Mouse (Mus musculus): ENCODE measurements around the gene Cdc34b. TPM values are rescaled to one million over a fixed set of nuclear protein-coding genes. Genes with fewer than 3 reads are reported as not detected.
A peak's percentile ranks its signal among the peaks of the same experiment; 100 is the strongest.

Cdc34b gene
- total and polyA plus RNA-seq, 3 experiments, result 0.21 TPM; not detected in 2

DNA sequence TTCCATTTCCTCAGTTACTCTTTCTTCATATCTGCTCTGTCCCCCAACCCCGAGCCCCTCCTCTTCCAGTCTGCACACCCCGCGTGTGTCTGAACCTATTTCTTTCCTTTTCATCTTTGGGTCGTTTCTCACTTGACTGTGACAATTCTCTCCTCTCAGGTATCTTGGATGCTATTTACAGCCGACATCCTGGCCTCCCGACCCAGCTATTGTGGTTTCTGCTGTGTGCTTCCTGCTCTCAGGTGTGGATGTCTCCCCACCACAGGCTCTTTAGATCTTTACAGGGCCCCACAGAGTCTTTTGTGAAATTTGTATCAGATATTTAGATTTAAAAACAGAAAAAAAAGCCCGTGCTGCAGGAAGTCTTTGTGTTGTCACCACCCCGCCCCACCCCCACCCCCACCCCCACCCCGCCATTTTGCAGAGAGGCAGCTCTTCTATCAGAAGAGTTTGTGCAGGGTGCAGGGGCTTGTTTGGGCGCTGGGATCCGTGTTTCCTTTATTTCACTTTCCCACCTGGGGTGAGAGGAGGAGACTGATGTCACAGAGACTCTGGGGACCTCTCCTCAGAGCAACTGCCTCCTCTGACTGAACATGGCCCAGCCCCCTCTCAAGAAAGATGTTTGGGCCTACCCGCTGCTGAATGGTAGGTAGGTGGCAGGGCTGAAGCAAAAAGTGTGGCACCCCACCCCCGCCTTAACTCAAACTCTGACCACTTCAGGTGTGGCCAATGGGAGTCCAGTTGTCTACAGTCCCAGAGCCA, 43.7 kb upstream of the Cdc34b start:
- no peak for TF ChIP-seq ZC3H11A (IDR thresholded peaks at IDR 0.05; ENCODE audit: low read depth, low read length)
- no peak for TF ChIP-seq CHD1 (IDR thresholded peaks at IDR 0.05; ENCODE audit: low read depth, low read length)
- no peak for TF ChIP-seq RAD21 (IDR thresholded peaks at IDR 0.05; ENCODE audit: low read depth, low read length)
- no peak for TF ChIP-seq SIN3A (IDR thresholded peaks at IDR 0.05; ENCODE audit: low read length)
- peak; percentile 43; the same call in 1 of the 2 replicates for TF ChIP-seq BHLHE40 (IDR thresholded peaks at IDR 0.05; ENCODE audit: low read depth, low read length)
- TF ChIP-seq ZMIZ1 (IDR thresholded peaks at IDR 0.05; ENCODE audit: low read depth, low read length), result no peak
- no peak for TF ChIP-seq MYC (IDR thresholded peaks at IDR 0.05; ENCODE audit: low read depth, low read length)
- no peak for TF ChIP-seq ELF1 (IDR thresholded peaks at IDR 0.05; ENCODE audit: low read depth, low read length)
- TF ChIP-seq CTCF (conservative IDR thresholded peaks at IDR 0.05 in 1 of 2, IDR thresholded peaks at IDR 0.05 in 1 of 2; ENCODE audit: low read depth in 2 of 2, low read length in 2 of 2), result no peak
- no peak for TF ChIP-seq JUN (IDR thresholded peaks at IDR 0.05; ENCODE audit: insufficient read depth, low read depth, low read length)
- no peak for TF ChIP-seq POLR2AphosphoS2 (IDR thresholded peaks at IDR 0.05; ENCODE audit: low read depth, low read length)
- peak; percentile 49 for TF ChIP-seq ZNF384 (IDR thresholded peaks at IDR 0.05; ENCODE audit: low read depth, low read length)
- peak; percentile 47; the same call in 1 of the 2 replicates for TF ChIP-seq MEF2A (IDR thresholded peaks at IDR 0.05; ENCODE audit: borderline replicate concordance, low read depth, low read length)
- no peak for TF ChIP-seq MAX (IDR thresholded peaks at IDR 0.05; ENCODE audit: low read length)
- TF ChIP-seq PAX5 (IDR thresholded peaks at IDR 0.05; ENCODE audit: low read length), result no peak
- TF ChIP-seq KAT2A (IDR thresholded peaks at IDR 0.05; ENCODE audit: insufficient replicate concordance, low read length), result no peak
- no peak for TF ChIP-seq ZKSCAN1 (IDR thresholded peaks at IDR 0.05; ENCODE audit: borderline replicate concordance, low read depth, low read length)
- no peak for TF ChIP-seq TBP (conservative IDR thresholded peaks at IDR 0.05; ENCODE audit: low read depth, low read length)
- no peak; the same call in 1 of the 2 replicates for TF ChIP-seq MAZ (IDR thresholded peaks at IDR 0.05; ENCODE audit: low read depth, low read length)
- no peak for TF ChIP-seq E2F4 (IDR thresholded peaks at IDR 0.05; ENCODE audit: insufficient replicate concordance, low read depth, low read length)
- TF ChIP-seq JUND (conservative IDR thresholded peaks at IDR 0.05; ENCODE audit: low read depth, low read length), result no peak
- TF ChIP-seq IRF4 (IDR thresholded peaks at IDR 0.05; ENCODE audit: low read depth, low read length), result 0 out of 2 replicates have a peak, but pooled peaks have one; percentile 16
- no peak for TF ChIP-seq USF1 (IDR thresholded peaks at IDR 0.05; ENCODE audit: low read depth, low read length)
- no peak for TF ChIP-seq TCF12 (IDR thresholded peaks at IDR 0.05; ENCODE audit: low read depth, low read length)
- TF ChIP-seq MXI1 (IDR thresholded peaks at IDR 0.05; ENCODE audit: low read depth, low read length), result 0 out of 2 replicates have a peak, but pooled peaks have one; percentile 17
- TF ChIP-seq CHD2 (IDR thresholded peaks at IDR 0.05; ENCODE audit: low read length), result peak; percentile 80; the same call in 1 of the 2 replicates
- TF ChIP-seq GABPA (IDR thresholded peaks at IDR 0.05; ENCODE audit: insufficient replicate concordance, low read depth, low read length), result no peak
- no peak for TF ChIP-seq USF2 (conservative IDR thresholded peaks at IDR 0.05; ENCODE audit: low read depth, low read length)
- TF ChIP-seq EP300 (IDR thresholded peaks at IDR 0.05; ENCODE audit: low read length), result peak; percentile 40; the same call in 1 of the 2 replicates
- no peak; the same call in 1 of the 2 replicates for TF ChIP-seq NELFE (IDR thresholded peaks at IDR 0.05; ENCODE audit: low read depth, low read length)
- TF ChIP-seq MAFK (IDR thresholded peaks at IDR 0.05; ENCODE audit: insufficient replicate concordance, low read length), result no peak
- peak; percentile 11; the same call in 1 of the 2 replicates for TF ChIP-seq NRF1 (IDR thresholded peaks at IDR 0.05; ENCODE audit: low read depth, low read length)
- no peak for TF ChIP-seq POLR2A (IDR thresholded peaks at IDR 0.05; ENCODE audit: low read depth, low read length)
- TF ChIP-seq UBTF (IDR thresholded peaks at IDR 0.05; ENCODE audit: low read depth, low read length), result no peak
- TF ChIP-seq ETS1 (conservative IDR thresholded peaks at IDR 0.05; ENCODE audit: low read depth, low read length), result no peak
- TF ChIP-seq HCFC1 (IDR thresholded peaks at IDR 0.05; ENCODE audit: low read depth, low read length), result 0 out of 2 replicates have a peak, but pooled peaks have one; percentile 8
- no peak for TF ChIP-seq SMC3 (IDR thresholded peaks at IDR 0.05; ENCODE audit: low read depth, low read length)
- no peak for TF ChIP-seq RCOR1 (conservative IDR thresholded peaks at IDR 0.05; ENCODE audit: low read depth, low read length)
- H3K36me3 ChIP-seq (replicated peaks in 1 of 2; ENCODE audit: control insufficient read depth in 1 of 2, insufficient read depth in 1 of 2, low read length in 1 of 2), result no peaks in the 10 kb centered on the region
- peak overlapping the region; percentile 11; the same call in 1 of the 2 replicates for H3K9ac ChIP-seq (ENCODE audit: insufficient read depth, low read depth)
- H3K27me3 ChIP-seq (replicated peaks), result no peaks in the 10 kb centered on the region
- DNase-seq (ENCODE audit: extremely low read depth), result peak; percentile 68
- dilution Hi-C loops (cut with MboI; ENCODE audit: extremely low pct_ligation_motif_present, extremely low pct_unique_long_range_greater_than_20kb, low sequenced_read_pairs), result no loop called here
- peak overlapping the region in 1 of 3 experiments; percentile 10 for H3K4me3 ChIP-seq (replicated peaks in 1 of 3; ENCODE audit: low read depth in 2 of 3, low read length in 2 of 3, poor library complexity in 1 of 3)
- no peaks in the 10 kb centered on the region for H3K79me2 ChIP-seq (replicated peaks; ENCODE audit: control insufficient read depth, extremely low read depth, insufficient read depth, poor library complexity, severe bottlenecking)
- in situ Hi-C loops (cut with MboI; ENCODE audit: low pct_ligation_motif_present, low pct_unique_long_range_greater_than_20kb, low sequenced_read_pairs), result no loop called here
- peaks cover 18 to 58% of the 10 kb centered on the region in 2 experiments for H3K4me1 ChIP-seq (ENCODE audit: control insufficient read depth in 1 of 2, insufficient read depth in 2 of 2)
- H3K9me3 ChIP-seq (replicated peaks; ENCODE audit: low read length), result peaks cover 6% of the 10 kb centered on the region
- H3K27ac ChIP-seq (ENCODE audit: insufficient read depth, low read depth), result peak overlapping the region; percentile 47
- H3K4me2 ChIP-seq (ENCODE audit: insufficient read depth, low read depth, poor library complexity, severe bottlenecking), result peak overlapping the region; percentile 55; the same call in 1 of the 2 replicates

Data from CH12.LX (cell line).